Mouse (Mus musculus): ENCODE measurements at regions not wholly inside any gene's neighbourhood (a gene's known extent, or its start where the extent isn't known, plus 50 kb on each side); places are given as distances from the start of the nearest gene placed in this dataset.

- H3K4me2 ChIP-seq = no peak overlapping the region
- H3K4me1 ChIP-seq (replicated peaks) = no peaks in the 10 kb centered on the region
- WGBS = 81% methylated on average over 8 of the region's 8 CpGs
- H3K9ac ChIP-seq = no peak overlapping the region
- no peaks in the 10 kb centered on the region for H3K36me3 ChIP-seq
- ATAC-seq (ENCODE audit: low FRiP score, low read depth) = no peak
- H3K9me3 ChIP-seq = no peaks in the 10 kb centered on the region
- H3K4me3 ChIP-seq = no peak overlapping the region
- no peaks in the 10 kb centered on the region for H3K27me3 ChIP-seq
- no peak overlapping the region for H3K27ac ChIP-seq (replicated peaks)
These were observed 50.5 kb upstream of the Ednra start for GRCm38 (mm10) chr8:77774551-77775335.

- Histone ChIP-seq H3K9me3 (no peaks in the 10 kb centered on the region), H3K9ac (no peak overlapping the region), H3K4me2 (no peak overlapping the region), H3K4me3 (no peak overlapping the region), H3K36me3 (no peaks in the 10 kb centered on the region), H3K27ac (replicated peaks) (no peak overlapping the region), H3K4me1 (replicated peaks) (no peaks in the 10 kb centered on the region), H3K27me3 (no peaks in the 10 kb centered on the region)
- no peak for ATAC-seq (ENCODE audit: low FRiP score, low read depth)
- WGBS = 85% methylated on average over 3 of the region's 3 CpGs
These were observed 51.3 kb upstream of the Ednra start for GRCm38 (mm10) chr8:77775526-77775925.

- H3K4me3 ChIP-seq = no peak overlapping the region
- H3K9me3 ChIP-seq = no peaks in the 10 kb centered on the region
- no peak for ATAC-seq (ENCODE audit: low FRiP score, low read depth)
- no peak overlapping the region for H3K27ac ChIP-seq (replicated peaks)
- 82% methylated on average over 5 of the region's 5 CpGs for WGBS
- H3K4me1 ChIP-seq (replicated peaks) = no peaks in the 10 kb centered on the region
- no peaks in the 10 kb centered on the region for H3K27me3 ChIP-seq
- no peaks in the 10 kb centered on the region for H3K36me3 ChIP-seq
- no peak overlapping the region for H3K4me2 ChIP-seq
- H3K9ac ChIP-seq = no peak overlapping the region
These were observed 53.3 kb upstream of the Ednra start for GRCm38 (mm10) chr8:77777597-77777996.

GRCm38 (mm10) chr8:77785676-77786255 is 61.5 kb upstream of the Ednra start:
- Histone ChIP-seq H3K9ac (no peak overlapping the region), H3K27ac (replicated peaks) (no peak overlapping the region)
- WGBS = 93% methylated on average over 4 of the region's 4 CpGs

GRCm38 (mm10) chr8:77794911-77795310 is 70.6 kb upstream of the Ednra start:
- ATAC-seq (ENCODE audit: low FRiP score, low read depth) = no peak
- Histone ChIP-seq H3K4me2 (no peak overlapping the region), H3K4me1 (replicated peaks) (no peaks in the 10 kb centered on the region), H3K27me3 (no peaks in the 10 kb centered on the region), H3K9ac (no peak overlapping the region), H3K27ac (replicated peaks) (no peak overlapping the region), H3K4me3 (no peak overlapping the region), H3K9me3 (no peaks in the 10 kb centered on the region), H3K36me3 (no peaks in the 10 kb centered on the region)
- 74% methylated on average over 1 of the region's 1 CpGs for WGBS

More at GRCm38 (mm10) chr8:77785676-77786255, 61.5 kb upstream of the Ednra start:
- H3K27me3 ChIP-seq = no peaks in the 10 kb centered on the region
- no peak overlapping the region for H3K4me2 ChIP-seq
- H3K36me3 ChIP-seq = no peaks in the 10 kb centered on the region
- H3K4me1 ChIP-seq (replicated peaks) = no peaks in the 10 kb centered on the region
- no peak overlapping the region for H3K4me3 ChIP-seq
- H3K9me3 ChIP-seq = no peaks in the 10 kb centered on the region
- no peak for ATAC-seq (ENCODE audit: low FRiP score, low read depth)

GRCm38 (mm10) chr8:77803147-77803903 is 79.1 kb upstream of the Ednra start:
- Histone ChIP-seq H3K4me3 (no peak overlapping the region), H3K4me2 (no peak overlapping the region), H3K9ac (no peak overlapping the region), H3K9me3 (no peaks in the 10 kb centered on the region), H3K27me3 (no peaks in the 10 kb centered on the region), H3K27ac (replicated peaks) (no peak overlapping the region), H3K36me3 (no peaks in the 10 kb centered on the region), H3K4me1 (replicated peaks) (no peaks in the 10 kb centered on the region)
- WGBS = 74% methylated on average over 9 of the region's 9 CpGs
- ATAC-seq (ENCODE audit: low FRiP score, low read depth) = no peak

GRCm38 (mm10) chr8:77804536-77804935 is 80.3 kb upstream of the Ednra start:
- ATAC-seq (ENCODE audit: low FRiP score, low read depth) = no peak
- Histone ChIP-seq H3K4me3 (no peak overlapping the region), H3K27ac (replicated peaks) (no peak overlapping the region), H3K9me3 (no peaks in the 10 kb centered on the region), H3K9ac (no peak overlapping the region), H3K27me3 (no peaks in the 10 kb centered on the region), H3K4me1 (replicated peaks) (no peaks in the 10 kb centered on the region), H3K36me3 (no peaks in the 10 kb centered on the region), H3K4me2 (no peak overlapping the region)
- WGBS = 93% methylated on average over 6 of the region's 6 CpGs

GRCm38 (mm10) chr8:77804956-77805355 is 80.7 kb upstream of the Ednra start:
- no peak overlapping the region for H3K27ac ChIP-seq (replicated peaks)
- no peak overlapping the region for H3K4me3 ChIP-seq
- H3K9me3 ChIP-seq = no peaks in the 10 kb centered on the region
- 81% methylated on average over 4 of the region's 4 CpGs for WGBS
- H3K9ac ChIP-seq = no peak overlapping the region
- H3K4me2 ChIP-seq = no peak overlapping the region
- H3K36me3 ChIP-seq = no peaks in the 10 kb centered on the region
- ATAC-seq (ENCODE audit: low FRiP score, low read depth) = no peak
- no peaks in the 10 kb centered on the region for H3K27me3 ChIP-seq
- H3K4me1 ChIP-seq (replicated peaks) = no peaks in the 10 kb centered on the region

- Histone ChIP-seq H3K4me3 (no peak overlapping the region), H3K36me3 (no peaks in the 10 kb centered on the region), H3K4me2 (no peak overlapping the region), H3K9me3 (no peaks in the 10 kb centered on the region), H3K27ac (replicated peaks) (no peak overlapping the region), H3K9ac (no peak overlapping the region), H3K27me3 (no peaks in the 10 kb centered on the region), H3K4me1 (replicated peaks) (no peaks in the 10 kb centered on the region)
- 89% methylated on average over 6 of the region's 6 CpGs for WGBS
- no peak for ATAC-seq (ENCODE audit: low FRiP score, low read depth)
These were observed 81.4 kb upstream of the Ednra start for GRCm38 (mm10) chr8:77805657-77806056.

GRCm38 (mm10) chr8:77814796-77815647 is 90.8 kb upstream of the Ednra start:
- Histone ChIP-seq H3K36me3 (no peaks in the 10 kb centered on the region), H3K9me3 (no peaks in the 10 kb centered on the region), H3K4me1 (replicated peaks) (no peaks in the 10 kb centered on the region), H3K4me3 (no peak overlapping the region), H3K27ac (replicated peaks) (no peak overlapping the region), H3K27me3 (no peaks in the 10 kb centered on the region), H3K9ac (no peak overlapping the region), H3K4me2 (no peak overlapping the region)
- WGBS = 48% methylated on average over 12 of the region's 12 CpGs
- ATAC-seq (ENCODE audit: low FRiP score, low read depth) = no peak

- no peaks in the 10 kb centered on the region for H3K36me3 ChIP-seq
- H3K4me2 ChIP-seq = no peak overlapping the region
- H3K27ac ChIP-seq (replicated peaks) = no peak overlapping the region
- H3K27me3 ChIP-seq = no peaks in the 10 kb centered on the region
- no peaks in the 10 kb centered on the region for H3K9me3 ChIP-seq
- no peak overlapping the region for H3K9ac ChIP-seq
- H3K4me3 ChIP-seq = no peak overlapping the region
- 60% methylated on average over 7 of the region's 7 CpGs for WGBS
- no peaks in the 10 kb centered on the region for H3K4me1 ChIP-seq (replicated peaks)
- no peak for ATAC-seq (ENCODE audit: low FRiP score, low read depth)
These were observed 91.3 kb upstream of the Ednra start for GRCm38 (mm10) chr8:77815648-77815971.

- H3K27ac ChIP-seq (replicated peaks) = no peak overlapping the region
- H3K27me3 ChIP-seq = no peaks in the 10 kb centered on the region
- H3K4me2 ChIP-seq = no peak overlapping the region
- no peak overlapping the region for H3K4me3 ChIP-seq
- no peaks in the 10 kb centered on the region for H3K36me3 ChIP-seq
- no peaks in the 10 kb centered on the region for H3K9me3 ChIP-seq
- 89% methylated on average over 4 of the region's 4 CpGs for WGBS
- no peak for ATAC-seq (ENCODE audit: low FRiP score, low read depth)
- no peaks in the 10 kb centered on the region for H3K4me1 ChIP-seq (replicated peaks)
- no peak overlapping the region for H3K9ac ChIP-seq
These were observed 92.0 kb upstream of the Ednra start for GRCm38 (mm10) chr8:77816217-77816616.
